ENCODE assay signal across 18 mouse cellular contexts in the genomic region with DNA sequence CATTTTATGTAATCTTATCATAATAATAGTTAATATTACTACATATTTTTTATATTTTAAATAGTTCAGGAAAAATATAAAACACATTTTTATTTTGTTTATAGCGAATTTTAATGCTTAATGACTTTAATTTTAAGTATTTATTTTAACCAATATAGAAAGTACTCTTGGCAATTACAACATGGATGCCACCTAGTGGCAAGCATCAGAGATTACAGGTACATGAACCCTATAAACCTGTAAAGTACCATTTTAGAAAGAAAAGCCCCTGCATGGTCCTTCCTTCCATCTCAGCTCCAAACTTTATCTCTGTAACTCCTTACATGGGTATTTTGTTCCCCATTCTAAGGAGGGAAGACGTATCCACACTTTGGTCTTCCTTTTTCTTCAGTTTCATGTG.
DNase-seq lines count a peak whose midpoint lies in the region; ATAC-seq and TF ChIP-seq lines count a peak whose summit lies in the region.
"Had no signal": no experiment of that assay in that cellular context is flagged by ENCODE, and none has a peak within 500 bp of the region (broad histone marks: within the 10 kb centered on the region; RNA-seq: fewer than 3 reads in every experiment).

No protein-coding gene starts in this region.

- no peaks in the 10 kb centered on the region for H3K79me2 ChIP-seq in liver, adult 2 months (ENCODE audit: control insufficient read depth, insufficient read depth, low read length)

- no peak overlapping the region for H3K4me2 ChIP-seq in hindbrain, embryonic 13.5 days
- H3K4me2 ChIP-seq: embryonic facial prominence, embryonic 13.5 days; limb, embryonic 13.5 days; lung, embryonic 15.5 days; midbrain, embryonic 12.5 days had no signal

- no peak for TF ChIP-seq CTCF in liver, adult 2 months (IDR thresholded peaks at IDR 0.05; ENCODE audit: low read depth, low read length)

- H3K27me3 ChIP-seq in liver, adult 2 months (ENCODE audit: control insufficient read depth, insufficient read depth, low read length), result no peaks in the 10 kb centered on the region
- H3K27me3 ChIP-seq in hindbrain, embryonic 13.5 days, result no peaks in the 10 kb centered on the region
- H3K27me3 ChIP-seq in heart, embryonic 10.5 days (ENCODE audit: insufficient read depth, poor library complexity, severe bottlenecking), result no peaks in the 10 kb centered on the region
- H3K27me3 ChIP-seq: embryonic facial prominence, embryonic 13.5 days; limb, embryonic 13.5 days; lung, embryonic 15.5 days; midbrain, embryonic 12.5 days had no signal

- in situ Hi-C loops in ES-E14 (cut with MboI; ENCODE audit: low sequenced_read_pairs in 2 of 2, unreplicated experiment in 2 of 2), result no loop called here

- H3K9ac ChIP-seq in liver, adult 2 months (ENCODE audit: low read depth, low read length), result no peak overlapping the region
- H3K9ac ChIP-seq in ES-E14 (ENCODE audit: insufficient read depth, low read depth, low read length, poor library complexity, severe bottlenecking), result no peak overlapping the region
- H3K9ac ChIP-seq in hindbrain, embryonic 13.5 days, result no peak overlapping the region
- H3K9ac ChIP-seq: embryonic facial prominence, embryonic 13.5 days; limb, embryonic 13.5 days; lung, embryonic 15.5 days; midbrain, embryonic 12.5 days had no signal

- no peaks in the 10 kb centered on the region for H3K9me3 ChIP-seq in ES-E14 (ENCODE audit: control insufficient read depth, insufficient read depth, low read depth, low read length)
- no peaks in the 10 kb centered on the region for H3K9me3 ChIP-seq in hindbrain, embryonic 13.5 days
- H3K9me3 ChIP-seq in heart, embryonic 10.5 days, result no peaks in the 10 kb centered on the region
- H3K9me3 ChIP-seq: embryonic facial prominence, embryonic 13.5 days; forebrain, embryonic 10.5 days; limb, embryonic 13.5 days; lung, embryonic 15.5 days; midbrain, embryonic 12.5 days had no signal

- TF ChIP-seq POLR2A in liver, adult 2 months (IDR thresholded peaks at IDR 0.05; ENCODE audit: extremely low read depth, insufficient read depth, low read length), result no peak

- H3K4me1 ChIP-seq in liver, adult 2 months (ENCODE audit: control insufficient read depth, insufficient read depth, low read length), result no peaks in the 10 kb centered on the region
- no peaks in the 10 kb centered on the region for H3K4me1 ChIP-seq in ES-E14 (ENCODE audit: control insufficient read depth in 2 of 2, insufficient read depth in 2 of 2, low read length in 2 of 2, poor library complexity in 1 of 2)
- H3K4me1 ChIP-seq in hindbrain, embryonic 13.5 days (replicated peaks), result no peaks in the 10 kb centered on the region
- H3K4me1 ChIP-seq in heart, embryonic 10.5 days, result no peaks in the 10 kb centered on the region
- H3K4me1 ChIP-seq: embryonic facial prominence, embryonic 13.5 days; forebrain, embryonic 10.5 days; limb, embryonic 13.5 days; lung, embryonic 15.5 days; midbrain, embryonic 12.5 days had no signal

- peak; percentile 60 to 61; a peak in 2 of 4 replicates for ATAC-seq in hematopoietic stem cell, adult 5-6 weeks (replicated peaks in 1 of 2; ENCODE audit: insufficient read depth in 1 of 2, low FRiP score in 2 of 2, low TSS enrichment in 1 of 2, low read depth in 1 of 2, poor library complexity in 2 of 2, severe bottlenecking in 2 of 2)
- no peak for ATAC-seq in hindbrain, embryonic 13.5 days (ENCODE audit: low FRiP score)

- H3K4me3 ChIP-seq in liver, adult 2 months (ENCODE audit: insufficient read depth, low read depth, low read length), result no peak overlapping the region
- H3K4me3 ChIP-seq in ES-E14 (ENCODE audit: insufficient read depth in 1 of 2, low read depth in 1 of 2, low read length in 2 of 2, poor library complexity in 1 of 2, severe bottlenecking in 1 of 2), result no peak overlapping the region
- no peak overlapping the region for H3K4me3 ChIP-seq in hindbrain, embryonic 13.5 days
- H3K4me3 ChIP-seq in heart, embryonic 10.5 days, result no peak overlapping the region
- H3K4me3 ChIP-seq: embryonic facial prominence, embryonic 13.5 days; forebrain, embryonic 10.5 days; limb, embryonic 13.5 days; lung, embryonic 15.5 days; midbrain, embryonic 12.5 days had no signal

- H3K27ac ChIP-seq in liver, adult 2 months (replicated peaks; ENCODE audit: insufficient read depth, low read depth, low read length), result no peak overlapping the region
- no peak overlapping the region for H3K27ac ChIP-seq in ES-E14 (ENCODE audit: insufficient read depth, low read depth, low read length, poor library complexity, severe bottlenecking)
- no peak overlapping the region for H3K27ac ChIP-seq in hindbrain, embryonic 13.5 days
- H3K27ac ChIP-seq in heart, embryonic 10.5 days, result no peak overlapping the region
- H3K27ac ChIP-seq: embryonic facial prominence, embryonic 13.5 days; forebrain, embryonic 10.5 days; limb, embryonic 13.5 days; lung, embryonic 15.5 days; midbrain, embryonic 12.5 days had no signal

- DNase-seq in embryo, embryonic 10 days (ENCODE audit: low spot score), result peak; percentile 19
- no peak for DNase-seq in embryo, embryonic 9.5 days (ENCODE audit: extremely low spot score)
- peak; percentile 0 for DNase-seq in liver, adult 2 months (ENCODE audit: extremely low read depth, low read depth, low spot score)
- DNase-seq in liver (no peak), ES-E14 (ENCODE audit: low read depth, low spot score) (no peak)
- no peak for DNase-seq in heart, embryonic 10.5 days (ENCODE audit: low spot score)
- DNase-seq: adrenal gland, postnatal 10 days; B cell, adult 2 months; cerebellum, adult 9-10 months; heart, postnatal 36 days; kidney, adult 2 months had no signal

- 21% methylated on average over 2 of the region's 2 CpGs for WGBS in liver, adult 2 months
- WGBS in hindbrain, embryonic 13.5 days, result 35% methylated on average over 2 of the region's 2 CpGs
- 16% methylated on average over 2 of the region's 2 CpGs for WGBS in heart, embryonic 10.5 days

- H3K36me3 ChIP-seq in liver, adult 2 months (ENCODE audit: control insufficient read depth, insufficient read depth, low read length), result no peaks in the 10 kb centered on the region
- no peaks in the 10 kb centered on the region for H3K36me3 ChIP-seq in ES-E14 (ENCODE audit: control insufficient read depth, insufficient read depth, low read length, poor library complexity, severe bottlenecking)
- no peaks in the 10 kb centered on the region for H3K36me3 ChIP-seq in hindbrain, embryonic 13.5 days
- no peaks in the 10 kb centered on the region for H3K36me3 ChIP-seq in heart, embryonic 10.5 days
- H3K36me3 ChIP-seq: embryonic facial prominence, embryonic 13.5 days; forebrain, embryonic 10.5 days; limb, embryonic 13.5 days; lung, embryonic 15.5 days; midbrain, embryonic 12.5 days had no signal

TF ChIP-seq in ES-E14, 5 proteins besides CTCF, POLR2A, EP300 and RAD21:
- no peak for TF ChIP-seq ZNF384 (IDR thresholded peaks at IDR 0.05; ENCODE audit: low read depth, low read length)
- 0 out of 2 replicates have a peak, but pooled peaks have one; percentile 18 for TF ChIP-seq ZC3H11A (IDR thresholded peaks at IDR 0.05; ENCODE audit: borderline replicate concordance, low read depth, low read length)

Comparison
In these comparisons a context has a peak if more than half of its experiments do, and no peak if none do; other contexts are left out.
1. DNase-seq: peak in embryo, embryonic 10 days (single experiment) and liver, adult 2 months (single experiment); none in embryo, embryonic 9.5 days (single experiment), liver (single experiment), ES-E14 (single experiment) and heart, embryonic 10.5 days (single experiment).